Mouse (Mus musculus) heart, adult 2 months (tissue): ENCODE results near the gene Cyp2b23. TPM values are rescaled to one million over a fixed set of nuclear protein-coding genes. Genes with fewer than 3 reads are reported as not detected.
"Not testable (repeated sequence)": the region's sequence is repeated elsewhere in the genome, so short reads cannot be mapped to it uniquely, and the experiment has no call there.

ENCODE experiments used
- DNase-seq, 2 experiments: peaks; one replicate each; pipeline ENCODE4 v3.0.0; 2021
- H3K27ac ChIP-seq: fragments of 200-600 bp; 2 replicates; pipeline ENCODE4 v1.8.1; 2022
- H3K27me3 ChIP-seq: fragments of 200-500 bp; 2 replicates; pipeline ENCODE4 v1.6.1; 2012; ENCODE audit warnings: mild to moderate bottlenecking, low read length, inconsistent platforms, mixed read lengths; ENCODE audit not compliant: control insufficient read depth, insufficient read depth
- H3K36me3 ChIP-seq: fragments of 200-500 bp; 2 replicates; pipeline ENCODE4 v1.6.1; 2012; ENCODE audit warnings: low read length, inconsistent platforms; ENCODE audit not compliant: control insufficient read depth, insufficient read depth
- H3K4me1 ChIP-seq: fragments of 200-500 bp; 2 replicates; pipeline ENCODE4 v1.6.1; 2011; ENCODE audit warnings: low read length; ENCODE audit not compliant: control insufficient read depth, insufficient read depth
- H3K4me3 ChIP-seq: fragments of 200-600 bp; 2 replicates; pipeline ENCODE4 v1.8.1; 2022
- H3K79me2 ChIP-seq: fragments of 200-500 bp; replicated peaks from 2 replicates; pipeline ENCODE4 v1.6.1; 2012; ENCODE audit warnings: mild to moderate bottlenecking, inconsistent platforms, low read length, moderate library complexity, mixed read lengths; ENCODE audit not compliant: control insufficient read depth, insufficient read depth
- H3K9ac ChIP-seq: fragments of 200-500 bp; 2 replicates; pipeline ENCODE4 v1.6.1; 2012; ENCODE audit warnings: low read depth, mild to moderate bottlenecking, control low read depth, inconsistent platforms, low read length, mixed read lengths
- CTCF ChIP-seq: fragments of 200-600 bp; IDR thresholded peaks from 2 replicates; pipeline ENCODE4 v1.8.1; 2022; ENCODE audit warnings: antibody characterized with exemption, mild to moderate bottlenecking, moderate library complexity
- EP300 ChIP-seq: fragments of 200-500 bp; IDR thresholded peaks from 2 replicates; pipeline ENCODE4 v1.6.1; 2011; ENCODE audit warnings: low read depth, low read length, control low read depth; ENCODE audit not compliant: insufficient read depth
- POLR2A ChIP-seq: fragments of 200-500 bp; IDR thresholded peaks from 2 replicates; pipeline ENCODE4 v1.6.1; 2011; ENCODE audit warnings: mild to moderate bottlenecking, low read depth, low read length, control low read depth; ENCODE audit not compliant: insufficient read depth
- WGBS: fragments of 180-500 bp; shearing (Covaris S2); methylation state at CpG from one replicate; pipeline ENCODE4 v1.1.7; 2018; 5-methylcytosine and 5-hydroxymethylcytosine counted together
- intact Hi-C: fragments of 180-260 bp; cut with DNase I; formaldehyde crosslinking; loops from one replicate; pipeline ENCODE4 v1.15.1; 2025
- polyA plus RNA-seq: library from polyadenylated mRNA; depleted of rRNA; stranded (reverse); fragments of >200 nt; gene quantifications from 2 replicates; pipeline ENCODE4 v1.2.3, GENCODE M21; 2012; rRNA removed
- total RNA-seq, 2 experiments: library from RNA; stranded (reverse); gene quantifications; 2 replicates each; pipeline ENCODE4 v1.2.3; 2021

The Cyp2b23 gene
- total and polyA plus RNA-seq, 3 experiments, result not detected

DNA sequence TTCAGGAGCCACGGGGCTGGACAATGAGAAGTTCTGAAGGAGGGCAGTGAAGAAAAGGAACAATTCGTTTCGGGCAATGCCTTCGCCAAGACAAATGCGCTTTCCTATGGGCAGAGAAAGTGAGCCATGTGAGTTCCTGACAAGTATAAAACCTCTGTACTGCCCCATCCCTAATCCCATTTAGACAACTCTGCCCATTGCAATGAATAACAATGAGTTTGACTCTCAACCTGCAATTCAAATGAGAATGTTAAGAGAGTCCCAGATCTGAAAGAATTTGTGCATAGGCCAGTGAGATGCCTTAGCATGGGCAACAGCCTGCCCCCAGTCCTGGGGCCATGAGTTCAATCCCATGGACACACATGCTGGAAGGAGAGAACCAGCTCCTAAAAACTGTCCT is 20.2 kb downstream of the Cyp2b23 start:
- no peak overlapping the region for H3K27ac ChIP-seq
- WGBS, result 81% methylated on average over 5 of the region's 5 CpGs
- H3K4me3 ChIP-seq, result no peak overlapping the region
- H3K79me2 ChIP-seq, result no peaks in the 10 kb centered on the region
- H3K36me3 ChIP-seq, result no peaks in the 10 kb centered on the region
- no peak for DNase-seq
- H3K9ac ChIP-seq, result no peak overlapping the region
- H3K4me1 ChIP-seq, result no peaks in the 10 kb centered on the region
- TF ChIP-seq CTCF (no peak), POLR2A (no peak), EP300 (no peak)
- no peaks in the 10 kb centered on the region for H3K27me3 ChIP-seq
- intact Hi-C loops, result no loop called here

DNA sequence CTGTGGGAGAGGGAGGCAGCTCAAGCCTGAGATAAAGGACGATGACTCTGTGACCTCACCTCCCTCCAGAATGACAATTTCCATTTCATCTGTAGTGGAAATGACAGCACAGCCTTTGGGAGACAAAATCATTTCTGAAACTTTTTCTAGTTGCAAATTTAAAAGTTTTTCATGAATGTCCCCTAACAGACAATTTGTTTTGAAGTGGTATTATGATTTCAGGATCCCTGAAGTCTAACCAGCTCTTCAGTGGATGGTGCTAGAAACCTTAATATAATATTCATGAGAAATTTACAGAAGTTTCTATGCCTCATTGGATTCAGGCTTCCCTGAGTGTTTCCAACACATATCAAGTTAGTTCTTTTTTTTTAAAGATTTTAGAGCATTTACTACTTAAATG is 67.9 kb downstream of the Cyp2b23 start, which contains the start of gene Vmn1r185:
Gene Vmn1r185, minus strand, starts transcription at position 101 of the 400 bp plus-strand sequence.
- H3K9ac ChIP-seq, H3K4me1 ChIP-seq, DNase-seq, H3K27me3 ChIP-seq, H3K36me3 ChIP-seq, intact Hi-C loops, H3K4me3 ChIP-seq, H3K27ac ChIP-seq, H3K79me2 ChIP-seq: not testable (repeated sequence)
- 65% methylated on average over 1 of the region's 1 CpGs for WGBS

Other genes starting within 250 kb of the Cyp2b23 start
- gene Nlrp9a, start 151.4 kb downstream of the Cyp2b23 start, total RNA-seq, result not detected
- not detected in 2 replicates for gene Nlrp9a, start 151.4 kb downstream of the Cyp2b23 start, polyA plus RNA-seq
- gene Vmn1r185, start 68.0 kb downstream of the Cyp2b23 start, total RNA-seq, result not detected
- gene Vmn1r185, start 68.0 kb downstream of the Cyp2b23 start, polyA plus RNA-seq, result not detected in 2 replicates
- not detected for gene Cyp2b19, start 70.7 kb upstream of the Cyp2b23 start, total RNA-seq
- gene Cyp2b19, start 70.7 kb upstream of the Cyp2b23 start, polyA plus RNA-seq, result not detected in 2 replicates
- not detected for gene Cyp2g1, start 122.5 kb upstream of the Cyp2b23 start, total RNA-seq
- gene Cyp2g1, start 122.5 kb upstream of the Cyp2b23 start, polyA plus RNA-seq, result not detected in 2 replicates
- not detected for gene Cyp2a5, start 148.9 kb upstream of the Cyp2b23 start, total RNA-seq
- gene Cyp2a5, start 148.9 kb upstream of the Cyp2b23 start, polyA plus RNA-seq, result 0.64 and 35.7 TPM in 2 replicates